Mouse (Mus musculus) kidney, embryonic 16.5 days (tissue): Measurements from ENCODE around the gene Cdkl1. TPM values are rescaled to one million over a fixed set of nuclear protein-coding genes. Genes with fewer than 3 reads are reported as not detected.

Experiments used
- ATAC-seq: fragments of 200-750 bp; cut with Nextera tagmentation; 2 replicates; pipeline ENCODE4 v1.8.0; 2017; ENCODE audit warnings: moderate TSS enrichment; ENCODE audit not compliant: low FRiP score, low TSS enrichment
- H3K27ac ChIP-seq: fragments of 300-500 bp; sonication (generic); 2 replicates; pipeline ENCODE4 v1.5.1; 2014; ENCODE audit warnings: low read length
- H3K27me3 ChIP-seq: fragments of 300-500 bp; sonication (generic); 2 replicates; pipeline ENCODE4 v1.6.1; 2014; ENCODE audit warnings: low read length, control low read depth, mixed read lengths; ENCODE audit not compliant: insufficient read depth
- H3K36me3 ChIP-seq: fragments of 300-500 bp; sonication (generic); 2 replicates; pipeline ENCODE4 v1.6.1; 2014; ENCODE audit warnings: low read length, control low read depth, mixed read lengths; ENCODE audit not compliant: insufficient read depth
- H3K4me1 ChIP-seq: fragments of 300-500 bp; sonication (generic); 2 replicates; pipeline ENCODE4 v1.6.1; 2014; ENCODE audit warnings: low read length, control low read depth, mixed read lengths; ENCODE audit not compliant: insufficient read depth
- H3K4me2 ChIP-seq: fragments of 300-500 bp; sonication (generic); replicated peaks from 2 replicates; pipeline ENCODE4 v1.6.1; 2014; ENCODE audit warnings: low read depth, low read length
- H3K4me3 ChIP-seq: fragments of 300-500 bp; sonication (generic); 2 replicates; pipeline ENCODE4 v1.5.1; 2014; ENCODE audit warnings: mild to moderate bottlenecking, low read length
- H3K9ac ChIP-seq: fragments of 300-500 bp; sonication (generic); replicated peaks from 2 replicates; pipeline ENCODE4 v1.6.1; 2014; ENCODE audit warnings: low read length
- H3K9me3 ChIP-seq: fragments of 300-500 bp; sonication (generic); 2 replicates; pipeline ENCODE4 v1.6.1; 2016; ENCODE audit warnings: low read length, control low read depth
- WGBS: fragments of 180-500 bp; shearing (Covaris S2); extraction: QIAGEN DNeasy Blood & Tissue Kit; methylation state at CpG from one replicate; pipeline ENCODE4 v1.1.7; 2014; 5-methylcytosine and 5-hydroxymethylcytosine counted together
- polyA plus RNA-seq: library from polyadenylated mRNA; unstranded; fragments of >200 nt; fragmentation: Nextera tagmentation; extraction: Ambion mirVana; gene quantifications from 2 replicates; pipeline ENCODE4 v1.2.1, GENCODE M21; 2015

The Cdkl1 gene
- polyA plus RNA-seq, 1 experiment from 2014 or later: 32.4 TPM

DNA sequence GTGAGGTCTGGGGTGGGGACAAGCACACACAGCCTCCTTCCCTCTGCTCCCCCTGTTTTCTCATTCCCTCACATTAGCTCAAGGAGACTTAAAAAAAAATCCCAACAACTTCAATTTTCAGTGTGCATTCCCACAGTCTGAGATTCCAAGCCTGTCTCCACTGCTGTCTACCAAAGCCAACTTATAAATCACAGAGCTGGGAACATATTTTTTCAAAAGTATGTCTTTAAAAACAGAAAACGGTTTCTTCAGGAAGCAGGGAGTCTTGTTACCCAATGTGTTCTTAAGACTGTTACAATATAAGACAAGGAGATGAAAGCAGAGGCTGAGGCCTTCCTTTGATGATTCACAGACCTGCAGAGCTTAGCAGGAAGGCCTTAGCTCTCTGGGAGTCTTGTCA, 20.9 kb upstream of the Cdkl1 start:
- Histone ChIP-seq H3K4me1 (peaks cover 10% of the 10 kb centered on the region), H3K4me3 (no peak overlapping the region), H3K36me3 (peaks cover 49% of the 10 kb centered on the region), H3K4me2 (no peak overlapping the region), H3K9me3 (no peaks in the 10 kb centered on the region), H3K27me3 (no peaks in the 10 kb centered on the region), H3K27ac (peak overlapping the region; percentile 40; the same call in 1 of the 2 replicates), H3K9ac (no peak overlapping the region)
- no peak for ATAC-seq
- 28% methylated on average over 1 of the region's 1 CpGs for WGBS

- 77% methylated on average over 3 of the region's 3 CpGs for WGBS
- H3K36me3 ChIP-seq: peaks cover 39% of the 10 kb centered on the region
- H3K4me3 ChIP-seq: no peak overlapping the region
- H3K27ac ChIP-seq: no peak overlapping the region
- no peak for ATAC-seq
- H3K9ac ChIP-seq: no peak overlapping the region
- H3K9me3 ChIP-seq: no peaks in the 10 kb centered on the region
- H3K27me3 ChIP-seq: no peaks in the 10 kb centered on the region
- no peak overlapping the region for H3K4me2 ChIP-seq
- peaks cover 10% of the 10 kb centered on the region for H3K4me1 ChIP-seq
Observed at GRCm38 (mm10) chr12:69809439-69809838, 18.4 kb upstream of the Cdkl1 start.

- Histone ChIP-seq H3K27me3 (no peaks in the 10 kb centered on the region), H3K4me1 (peaks cover 4% of the 10 kb centered on the region; the same call in 1 of the 2 replicates), H3K9ac (no peak overlapping the region), H3K9me3 (no peaks in the 10 kb centered on the region), H3K4me2 (no peak overlapping the region), H3K36me3 (peaks cover 42% of the 10 kb centered on the region), H3K27ac (no peak overlapping the region), H3K4me3 (no peak overlapping the region)
- 67% methylated on average over 11 of the region's 11 CpGs for WGBS
- ATAC-seq: 0 out of 2 replicates have a peak, but pooled peaks have one; percentile 35
Observed at GRCm38 (mm10) chr12:69807399-69807985, 16.4 kb upstream of the Cdkl1 start.

- peaks cover 37% of the 10 kb centered on the region for H3K36me3 ChIP-seq
- 92% methylated on average over 6 of the region's 6 CpGs for WGBS
Observed at GRCm38 (mm10) chr12:69805148-69805547, 14.1 kb upstream of the Cdkl1 start.

GRCm38 (mm10) chr12:69804393-69805070, 13.5 kb upstream of the Cdkl1 start:
- Histone ChIP-seq H3K9me3 (no peaks in the 10 kb centered on the region), H3K36me3 (peaks cover 37% of the 10 kb centered on the region), H3K9ac (no peak overlapping the region), H3K27me3 (no peaks in the 10 kb centered on the region), H3K27ac (no peak overlapping the region), H3K4me1 (peaks cover 7% of the 10 kb centered on the region; the same call in 1 of the 2 replicates), H3K4me3 (no peak overlapping the region), H3K4me2 (no peak overlapping the region)
- WGBS: 88% methylated on average over 10 of the region's 10 CpGs
- ATAC-seq: no peak

More at GRCm38 (mm10) chr12:69805148-69805547, 14.1 kb upstream of the Cdkl1 start:
- no peaks in the 10 kb centered on the region for H3K27me3 ChIP-seq
- H3K4me2 ChIP-seq: no peak overlapping the region
- no peaks in the 10 kb centered on the region for H3K9me3 ChIP-seq
- no peak overlapping the region for H3K4me3 ChIP-seq
- no peak for ATAC-seq
- no peak overlapping the region for H3K27ac ChIP-seq
- no peak overlapping the region for H3K9ac ChIP-seq
- H3K4me1 ChIP-seq: peaks cover 7% of the 10 kb centered on the region; the same call in 1 of the 2 replicates

DNA sequence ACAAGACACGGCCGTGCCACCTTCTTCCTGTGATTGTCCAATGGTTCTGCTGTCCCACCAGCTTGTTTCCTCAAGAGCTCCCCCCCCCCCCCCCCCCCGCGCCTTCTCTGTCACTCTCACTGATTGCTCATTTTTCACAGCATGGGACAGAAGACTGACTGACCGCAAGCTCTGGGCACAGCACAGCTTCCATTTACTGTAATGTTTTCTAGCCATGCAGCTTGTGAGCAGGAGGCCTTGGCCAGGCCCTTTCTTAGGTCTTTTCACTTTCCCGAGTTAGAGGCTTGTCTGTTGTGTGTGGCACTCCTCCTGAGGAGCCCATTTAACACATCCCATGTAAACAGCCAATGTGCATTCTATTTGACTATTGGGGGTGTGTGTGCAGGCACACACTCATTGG, 12.1 kb upstream of the Cdkl1 start:
- Histone ChIP-seq H3K36me3 (peaks cover 30% of the 10 kb centered on the region), H3K4me1 (peaks cover 6% of the 10 kb centered on the region; the same call in 1 of the 2 replicates), H3K4me2 (no peak overlapping the region), H3K27ac (no peak overlapping the region), H3K9ac (no peak overlapping the region), H3K27me3 (no peaks in the 10 kb centered on the region), H3K9me3 (no peaks in the 10 kb centered on the region), H3K4me3 (no peak overlapping the region)
- ATAC-seq: no peak
- WGBS: 78% methylated on average over 5 of the region's 6 CpGs

GRCm38 (mm10) chr12:69800586-69800985, 9.5 kb upstream of the Cdkl1 start:
- H3K4me3 ChIP-seq: no peak overlapping the region
- no peaks in the 10 kb centered on the region for H3K27me3 ChIP-seq
- no peaks in the 10 kb centered on the region for H3K9me3 ChIP-seq
- no peak for ATAC-seq
- WGBS: 82% methylated on average over 4 of the region's 4 CpGs
- no peak overlapping the region for H3K4me2 ChIP-seq
- 0 out of 2 replicates have a peak, but pooled peaks cover 5% of the 10 kb centered on the region for H3K4me1 ChIP-seq
- no peak overlapping the region for H3K9ac ChIP-seq
- no peak overlapping the region for H3K27ac ChIP-seq
- H3K36me3 ChIP-seq: peaks cover 13% of the 10 kb centered on the region; the same call in 1 of the 2 replicates

DNA sequence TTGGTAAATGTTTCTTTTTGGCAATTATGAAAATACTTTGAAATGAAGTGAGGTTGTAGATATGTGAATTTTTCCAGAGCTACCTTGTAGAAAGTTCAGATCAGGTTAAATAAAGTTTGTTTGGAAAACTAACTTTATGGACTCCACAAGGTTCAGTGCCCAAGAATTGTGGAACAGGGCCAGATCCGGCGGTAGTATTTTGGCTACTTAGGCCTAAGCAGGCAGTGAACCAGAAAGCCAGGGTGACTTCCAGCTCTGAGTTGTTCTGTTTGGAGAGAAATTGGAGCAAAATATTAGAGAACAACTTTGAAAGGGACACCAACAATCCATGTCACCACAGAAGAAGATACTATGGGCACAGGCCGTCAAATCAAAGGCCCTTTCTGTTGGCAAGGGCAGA, 5.2 kb upstream of the Cdkl1 start:
- Histone ChIP-seq H3K9ac (no peak overlapping the region), H3K4me1 (peaks cover 9% of the 10 kb centered on the region; the same call in 1 of the 2 replicates), H3K4me3 (no peak overlapping the region), H3K36me3 (no peaks in the 10 kb centered on the region), H3K27me3 (no peaks in the 10 kb centered on the region), H3K4me2 (no peak overlapping the region), H3K9me3 (no peaks in the 10 kb centered on the region), H3K27ac (peak overlapping the region; percentile 4; the same call in 1 of the 2 replicates)
- no peak for ATAC-seq
- 44% methylated on average over 3 of the region's 3 CpGs for WGBS

GRCm38 (mm10) chr12:69789766-69790529, 1.1 kb downstream of the Cdkl1 start:
- peak overlapping the region; percentile 92 for H3K4me2 ChIP-seq
- H3K36me3 ChIP-seq: no peaks in the 10 kb centered on the region
- H3K4me3 ChIP-seq: peak overlapping the region; percentile 57
- no peaks in the 10 kb centered on the region for H3K9me3 ChIP-seq
- ATAC-seq: peak; percentile 40; the same call in 1 of the 2 replicates
- WGBS: 30% methylated on average over 27 of the region's 27 CpGs
- H3K9ac ChIP-seq: peak overlapping the region; percentile 73
- H3K4me1 ChIP-seq: peaks cover 15% of the 10 kb centered on the region; the same call in 1 of the 2 replicates
- H3K27ac ChIP-seq: peak overlapping the region; percentile 82
- H3K27me3 ChIP-seq: no peaks in the 10 kb centered on the region
